Mouse (Mus musculus) spleen, postnatal 14 days (tissue): ENCODE data around the gene Setd3.

Experiments
- DNase-seq, 2 experiments: peaks; one replicate each; pipeline ENCODE4 v3.0.0; 2021 to 2022; ENCODE audit warnings: low spot score in 2 of 2

Gene Setd3

DNA sequence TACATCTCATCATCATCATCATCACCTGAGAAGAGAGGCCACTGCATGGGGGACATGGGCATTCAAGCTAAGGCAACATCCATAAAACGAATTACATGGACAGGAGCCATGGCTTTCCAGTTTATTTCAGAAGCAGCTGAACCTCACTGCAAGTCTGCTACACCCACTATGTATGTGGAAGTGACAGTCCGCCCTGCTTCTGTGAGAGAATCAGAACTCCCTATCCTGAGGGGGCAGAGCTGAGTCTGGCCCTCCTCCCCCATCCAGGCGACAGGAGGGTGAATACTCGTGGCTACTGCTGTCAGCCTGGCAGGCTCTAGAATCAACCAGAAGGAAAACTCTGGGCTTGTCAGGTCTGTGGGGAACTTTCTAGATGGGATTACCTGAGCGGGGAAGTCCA lies 106.2 kb downstream of the Setd3 start:
- DNase-seq = no peak

DNA sequence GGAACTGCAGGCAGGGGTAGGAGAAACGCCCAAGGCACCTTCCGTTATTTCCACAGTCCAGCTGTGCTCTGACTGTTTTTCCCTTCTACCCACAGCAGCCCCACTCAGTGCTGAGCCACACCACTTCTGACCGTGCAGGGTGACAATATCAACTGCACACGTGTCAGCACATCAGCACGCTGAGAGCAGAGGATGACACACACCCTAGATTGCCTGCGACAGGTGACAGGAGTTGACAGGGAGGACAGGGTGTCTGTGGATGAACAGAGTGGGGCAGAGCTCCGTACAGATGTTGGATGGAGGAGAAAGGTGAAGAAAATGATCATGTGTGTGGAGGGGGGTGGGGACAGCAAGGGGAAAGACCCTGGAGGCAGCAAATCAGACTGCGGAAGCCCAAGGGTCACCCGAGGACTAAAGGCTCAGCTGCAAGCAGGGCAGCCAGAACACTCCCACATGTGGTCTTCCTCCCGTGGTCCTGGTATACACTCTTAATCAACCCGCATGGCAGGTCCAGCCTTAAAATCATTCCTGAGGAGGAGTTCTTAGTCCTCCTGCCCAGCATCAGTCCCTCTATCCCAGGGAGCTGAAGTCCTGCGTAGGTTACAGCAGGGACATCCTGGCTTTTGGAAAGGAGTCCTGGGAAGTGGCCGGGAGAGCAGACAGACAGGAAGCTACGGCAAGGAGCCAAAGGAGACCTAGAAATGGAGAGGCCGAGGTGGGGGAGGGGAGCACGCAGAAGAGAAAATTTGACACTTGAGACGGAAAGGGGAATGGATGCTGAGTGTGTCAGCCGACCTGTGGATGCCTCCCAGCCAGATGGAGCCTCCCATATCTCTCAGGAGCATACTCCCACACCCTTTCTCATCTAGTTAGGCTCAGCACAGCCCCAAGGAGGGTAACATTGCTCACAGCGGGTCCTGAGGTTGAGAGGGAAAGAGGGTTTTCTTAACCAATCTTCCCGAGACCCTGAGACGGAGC lies 108.1 kb downstream of the Setd3 start:
- no peak for DNase-seq

DNA sequence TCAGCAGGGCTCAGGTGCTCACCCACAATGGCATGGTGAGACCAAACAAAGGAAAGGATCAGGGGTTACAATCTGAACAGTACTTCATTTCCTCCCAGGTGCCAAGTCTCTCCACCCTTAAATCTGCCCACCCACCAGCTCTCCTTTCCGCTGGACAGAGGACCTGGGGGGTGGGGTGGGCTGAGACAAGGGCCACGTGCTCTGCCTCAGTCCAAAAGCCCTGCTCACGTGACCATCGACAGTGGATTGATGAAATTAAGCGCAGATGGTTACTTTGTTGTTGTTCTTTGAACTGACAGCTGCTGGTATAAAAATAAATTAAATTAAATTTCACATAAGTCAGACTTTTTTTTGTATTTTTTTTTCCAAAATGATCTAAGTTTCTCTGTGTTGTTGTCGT lies 109.6 kb downstream of the Setd3 start:
- no peak for DNase-seq

DNA sequence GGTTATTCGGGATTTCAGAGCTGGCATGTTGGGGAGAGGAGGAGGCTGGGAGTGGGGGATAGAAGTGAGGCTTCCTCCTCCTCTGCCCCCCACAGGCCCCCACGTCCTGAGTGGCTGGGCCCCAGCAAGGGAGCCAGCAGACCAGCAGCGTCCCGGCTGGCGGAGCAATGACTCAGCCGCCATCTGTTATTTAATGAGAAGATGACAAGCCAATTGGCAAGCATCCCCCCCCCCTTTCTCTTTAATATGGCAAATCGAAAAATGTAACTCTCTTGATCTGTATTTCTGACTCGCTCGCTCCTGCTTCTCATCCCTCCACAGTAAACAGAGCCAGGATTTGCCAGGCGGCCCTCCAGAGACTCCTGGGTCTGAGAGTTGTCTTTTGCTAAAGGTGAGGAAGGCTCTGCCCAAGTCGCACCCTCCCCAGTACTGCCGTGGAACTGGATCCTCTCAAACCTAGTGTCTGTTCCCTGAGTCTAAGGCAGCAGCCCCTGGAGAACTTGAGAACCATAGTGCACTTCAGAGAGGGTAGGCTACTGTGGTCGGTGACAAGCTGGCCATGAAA lies 111.2 kb downstream of the Setd3 start:
- DNase-seq = no peak

DNA sequence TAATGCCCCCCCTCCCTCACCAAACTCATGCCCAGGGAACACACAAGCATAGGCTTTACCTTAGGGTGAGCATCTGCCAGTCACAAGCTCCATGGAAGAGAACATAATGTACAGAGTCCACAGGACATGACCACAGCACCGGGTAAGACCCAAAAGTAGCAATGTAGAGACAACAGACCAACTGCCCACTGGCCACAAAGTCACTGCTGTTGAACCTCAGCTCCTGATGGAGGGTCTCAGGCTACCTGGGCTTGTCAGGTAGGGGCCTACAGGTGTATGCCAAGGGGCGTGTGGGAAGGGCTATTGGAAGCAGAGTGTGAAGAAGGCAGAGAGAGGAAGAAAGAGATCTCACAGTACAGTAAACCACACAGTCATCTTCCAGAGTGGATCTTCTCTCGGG lies 111.9 kb downstream of the Setd3 start:
- no peak for DNase-seq

DNA sequence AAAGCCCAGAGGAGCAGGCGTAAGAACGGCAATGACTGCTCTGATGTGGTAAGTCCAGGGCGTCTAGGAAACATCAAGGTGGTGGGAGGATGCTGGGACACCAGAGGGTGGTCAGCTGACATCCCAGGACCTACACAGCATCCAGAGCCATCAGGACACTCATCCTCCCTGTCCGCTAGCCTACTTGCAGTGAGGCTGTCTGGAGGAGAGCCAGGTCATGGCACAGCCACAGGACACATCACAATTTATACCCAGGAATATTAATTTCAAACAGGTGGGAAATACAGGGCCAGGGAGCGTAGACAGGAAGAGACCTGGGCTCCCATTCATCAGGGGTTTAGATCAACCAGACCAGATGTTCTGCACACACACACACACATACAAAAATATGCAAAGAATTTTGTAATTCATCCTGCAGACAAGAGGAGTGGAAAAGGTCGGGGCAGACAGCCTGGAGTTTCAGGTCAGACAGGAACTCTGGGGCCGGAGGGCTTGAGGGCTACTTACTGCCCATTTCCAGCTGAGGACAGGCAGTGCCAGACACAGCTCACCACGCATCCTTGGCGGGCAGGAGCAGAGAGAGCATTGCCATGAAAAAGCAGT lies 114.6 kb downstream of the Setd3 start:
- DNase-seq = no peak

DNA sequence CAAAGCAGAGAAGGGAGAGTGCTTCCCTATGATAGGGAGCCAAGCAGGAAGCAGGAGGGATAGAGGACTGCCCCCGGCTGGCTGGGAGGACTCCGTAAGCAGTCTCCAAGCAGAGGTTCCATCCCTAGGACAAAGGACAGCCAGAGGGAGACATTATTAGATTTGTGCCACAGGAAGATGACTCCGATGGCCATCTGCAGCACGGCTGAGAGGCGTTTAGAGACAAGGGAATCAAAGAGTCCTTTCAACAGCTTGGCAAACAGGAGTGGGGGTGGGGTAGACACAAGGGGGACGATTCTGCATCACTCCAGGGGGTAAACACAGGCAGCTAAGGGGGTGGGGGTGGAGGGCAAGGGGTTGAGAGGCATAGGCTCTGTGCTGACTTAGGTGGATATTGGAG lies 115.1 kb downstream of the Setd3 start:
- DNase-seq = no peak

DNA sequence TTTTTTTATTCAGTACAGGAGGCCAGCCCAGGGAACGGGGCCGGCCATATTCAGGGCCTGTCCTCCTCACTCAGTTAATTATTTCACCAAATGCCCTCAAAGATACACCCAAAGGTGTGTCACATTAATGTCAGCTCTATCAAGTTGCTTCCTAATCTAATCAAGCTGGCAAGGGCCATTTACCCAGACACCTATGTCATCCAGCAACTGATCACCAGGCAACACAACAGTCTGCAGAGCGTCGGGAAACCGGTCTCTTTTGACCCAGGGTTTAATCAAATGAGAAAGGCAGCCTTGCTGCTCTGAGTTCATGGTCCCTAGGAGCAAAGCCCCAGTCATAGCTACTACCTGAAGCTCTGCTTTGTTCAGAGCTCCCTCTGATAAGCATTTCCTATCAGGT lies 117.0 kb downstream of the Setd3 start:
- DNase-seq = no peak

DNA sequence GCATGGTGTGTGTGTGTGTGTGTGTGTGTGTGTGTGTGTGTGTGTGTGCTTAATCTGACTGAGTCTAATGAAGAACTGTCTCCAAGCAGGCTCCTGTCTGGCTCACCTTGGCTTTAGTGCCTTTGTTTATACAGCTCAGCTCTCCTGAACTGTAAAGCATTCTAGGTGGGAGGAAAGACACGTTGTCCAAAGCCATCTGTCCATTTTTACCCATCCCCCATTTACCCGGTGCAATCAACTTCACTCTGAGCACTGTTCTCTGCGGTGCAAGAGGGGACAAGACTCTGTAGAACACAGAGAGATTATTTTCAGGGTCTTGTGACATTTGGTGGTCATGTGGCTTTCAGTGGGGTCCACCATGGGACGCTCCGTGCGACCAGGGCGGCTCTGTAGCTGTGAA lies 117.5 kb downstream of the Setd3 start:
- no peak for DNase-seq
